Mouse (Mus musculus): Measurements from ENCODE around the gene Slitrk2. TPM values are rescaled to one million over a fixed set of nuclear protein-coding genes. Genes with fewer than 3 reads are reported as not detected.

Gene Slitrk2
- total RNA-seq, 1 experiment, result 0.49 TPM

DNA sequence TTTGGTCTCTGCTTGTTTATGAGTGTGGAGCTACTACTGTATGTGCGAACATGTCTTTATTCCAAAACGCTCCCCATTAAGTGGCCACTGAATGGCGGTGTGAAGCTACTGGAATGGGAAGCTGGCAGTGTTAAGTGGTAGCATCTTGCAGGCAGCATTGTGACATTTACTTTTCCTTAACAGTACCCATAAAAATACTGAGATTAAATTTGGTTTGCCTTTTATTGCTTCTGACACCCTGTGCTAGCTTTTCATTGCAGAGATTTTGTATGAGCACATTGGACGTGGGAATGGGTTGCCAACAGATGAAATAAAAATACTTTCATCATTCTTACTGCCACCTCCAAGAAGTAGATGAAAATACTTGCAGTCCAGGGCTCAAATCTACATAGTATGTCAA, 27.8 kb downstream of the Slitrk2 start:
- H3K9ac ChIP-seq (ENCODE audit: insufficient read depth, low read depth, low read length, poor library complexity, severe bottlenecking), result no peak overlapping the region
- no peak for DNase-seq (ENCODE audit: low read depth, low spot score)
- TF ChIP-seq ZC3H11A (IDR thresholded peaks at IDR 0.05; ENCODE audit: borderline replicate concordance, low read depth, low read length), result no peak
- no peak for TF ChIP-seq CHD2 (IDR thresholded peaks at IDR 0.05; ENCODE audit: low read depth, low read length)
- TF ChIP-seq MAFK (IDR thresholded peaks at IDR 0.05; ENCODE audit: insufficient read depth, low read depth, low read length), result no peak
- no peak for TF ChIP-seq ZNF384 (IDR thresholded peaks at IDR 0.05; ENCODE audit: low read depth, low read length)

DNA sequence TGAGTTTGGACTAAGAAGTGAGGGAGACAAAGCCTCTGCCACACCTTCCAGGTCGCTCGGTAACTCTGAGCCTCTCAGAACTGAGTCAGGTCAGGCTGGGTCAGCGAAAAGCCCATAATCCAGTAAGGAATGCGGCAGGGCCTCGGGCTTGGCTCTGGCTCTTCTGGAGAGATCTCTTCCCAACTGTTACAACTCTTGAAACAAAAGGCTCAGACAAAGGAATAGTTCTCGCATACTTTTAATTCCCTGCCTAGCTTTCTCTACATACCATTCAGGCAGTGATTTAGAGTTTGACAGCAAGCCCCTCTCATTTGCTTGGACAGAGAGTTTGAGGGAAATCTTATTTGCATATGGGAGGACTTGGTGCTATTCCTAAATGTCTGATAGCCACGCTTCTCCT, 29.5 kb downstream of the Slitrk2 start:
- Histone ChIP-seq H3K9me3 (ENCODE audit: control insufficient read depth, insufficient read depth, low read depth, low read length) (no peaks in the 10 kb centered on the region), H3K27ac (ENCODE audit: insufficient read depth, low read depth, low read length, poor library complexity, severe bottlenecking) (no peak overlapping the region), H3K9ac (ENCODE audit: insufficient read depth, low read depth, low read length, poor library complexity, severe bottlenecking) (no peak overlapping the region), H3K36me3 (ENCODE audit: control insufficient read depth, insufficient read depth, low read length, poor library complexity, severe bottlenecking) (no peaks in the 10 kb centered on the region), H3K4me1 (ENCODE audit: control insufficient read depth in 2 of 2, insufficient read depth in 2 of 2, low read length in 2 of 2, poor library complexity in 1 of 2) (no peaks in the 10 kb centered on the region), H3K4me3 (ENCODE audit: insufficient read depth in 1 of 2, low read depth in 1 of 2, low read length in 2 of 2, poor library complexity in 1 of 2, severe bottlenecking in 1 of 2) (no peak overlapping the region)
- TF ChIP-seq HCFC1 (IDR thresholded peaks at IDR 0.05; ENCODE audit: borderline replicate concordance, insufficient read depth, low read length) (no peak), ZNF384 (IDR thresholded peaks at IDR 0.05; ENCODE audit: low read depth, low read length) (no peak), CHD2 (IDR thresholded peaks at IDR 0.05; ENCODE audit: low read depth, low read length) (no peak), MAFK (IDR thresholded peaks at IDR 0.05; ENCODE audit: insufficient read depth, low read depth, low read length) (no peak), ZC3H11A (IDR thresholded peaks at IDR 0.05; ENCODE audit: borderline replicate concordance, low read depth, low read length) (no peak)
- no peak for DNase-seq (ENCODE audit: low read depth, low spot score)
- in situ Hi-C loops (cut with MboI; ENCODE audit: low sequenced_read_pairs in 2 of 2, unreplicated experiment in 2 of 2), result no loop called here

More for the DNA sequence above, 27.8 kb downstream of the Slitrk2 start:
- H3K27ac ChIP-seq (ENCODE audit: insufficient read depth, low read depth, low read length, poor library complexity, severe bottlenecking), result no peak overlapping the region
- in situ Hi-C loops (cut with MboI; ENCODE audit: low sequenced_read_pairs in 2 of 2, unreplicated experiment in 2 of 2), result no loop called here
- no peak overlapping the region for H3K4me3 ChIP-seq (ENCODE audit: insufficient read depth in 1 of 2, low read depth in 1 of 2, low read length in 2 of 2, poor library complexity in 1 of 2, severe bottlenecking in 1 of 2)
- H3K9me3 ChIP-seq (ENCODE audit: control insufficient read depth, insufficient read depth, low read depth, low read length), result no peaks in the 10 kb centered on the region
- no peaks in the 10 kb centered on the region for H3K4me1 ChIP-seq (ENCODE audit: control insufficient read depth in 2 of 2, insufficient read depth in 2 of 2, low read length in 2 of 2, poor library complexity in 1 of 2)
- H3K36me3 ChIP-seq (ENCODE audit: control insufficient read depth, insufficient read depth, low read length, poor library complexity, severe bottlenecking), result no peaks in the 10 kb centered on the region
